25 mouse cellular contexts compared by ENCODE assay signal in the genomic region with DNA sequence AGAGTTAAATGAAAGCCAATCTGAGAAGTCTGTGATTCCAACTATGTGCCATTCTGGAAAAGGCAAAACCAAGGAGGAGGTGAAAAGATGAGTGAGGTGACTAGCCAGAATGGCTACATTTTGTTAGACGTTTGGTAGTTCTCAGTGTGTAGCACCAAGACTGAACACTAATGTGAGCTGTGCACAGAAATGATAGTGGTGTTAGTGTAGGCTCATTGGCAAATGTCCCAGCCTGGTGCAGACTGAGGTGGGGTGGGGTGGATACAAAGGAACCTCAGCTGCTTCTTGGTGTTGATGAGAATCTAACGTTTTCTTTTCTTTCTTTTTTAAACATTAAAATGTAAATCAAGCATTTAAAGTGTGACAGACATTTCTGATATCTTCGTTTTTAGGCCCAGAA. TPM values are rescaled to one million over a fixed set of nuclear protein-coding genes. Genes with fewer than 3 reads are reported as not detected.
DNase-seq lines count a peak whose midpoint lies in the region; ATAC-seq and TF ChIP-seq lines count a peak whose summit lies in the region.
"Had no signal": no experiment of that assay in that cellular context is flagged by ENCODE, and none has a peak within 500 bp of the region (broad histone marks: within the 10 kb centered on the region; RNA-seq: fewer than 3 reads in every experiment).

No protein-coding gene starts in this region.

- no peaks in the 10 kb centered on the region for H3K27me3 ChIP-seq in lung, postnatal 0 days (replicated peaks; ENCODE audit: insufficient read depth, low read length)
- H3K27me3 ChIP-seq: heart, embryonic 12.5 days; hindbrain, embryonic 13.5 days had no signal

- WGBS in lung, postnatal 0 days, result 39% methylated on average over 3 of the region's 3 CpGs

- H3K27ac ChIP-seq in lung, postnatal 0 days (ENCODE audit: low read length), result peak overlapping the region; percentile 9; the same call in 1 of the 2 replicates
- peak overlapping the region; percentile 58; the same call in 1 of the 2 replicates for H3K27ac ChIP-seq in embryonic fibroblast, embryonic 13.5 days (ENCODE audit: insufficient read depth, low read length)
- H3K27ac ChIP-seq: hindbrain, embryonic 13.5 days; liver, embryonic 14.5 days had no signal

- no peak for TF ChIP-seq CTCF in lung, postnatal 0 days (IDR thresholded peaks at IDR 0.05)
- no peak for TF ChIP-seq CTCF in embryonic fibroblast, embryonic 13.5 days (IDR thresholded peaks at IDR 0.05; ENCODE audit: borderline replicate concordance, insufficient read depth, low read length)

- no peak for TF ChIP-seq POLR2A in embryonic fibroblast, embryonic 13.5 days (IDR thresholded peaks at IDR 0.05; ENCODE audit: low read depth, low read length)

- no peak overlapping the region for H3K4me2 ChIP-seq in lung, postnatal 0 days (replicated peaks; ENCODE audit: low read depth, low read length)
- H3K4me2 ChIP-seq: heart, embryonic 12.5 days; hindbrain, embryonic 13.5 days; midbrain, embryonic 11.5 days had no signal

- H3K9me3 ChIP-seq in lung, postnatal 0 days (ENCODE audit: low read length), result no peaks in the 10 kb centered on the region
- H3K9me3 ChIP-seq: heart, embryonic 12.5 days; hindbrain, embryonic 13.5 days had no signal

- TF ChIP-seq EP300 in lung, postnatal 0 days (IDR thresholded peaks at IDR 0.05), result no peak

- H3K4me1 ChIP-seq in lung, postnatal 0 days (ENCODE audit: insufficient read depth, low read depth, low read length), result no peaks in the 10 kb centered on the region
- H3K4me1 ChIP-seq in embryonic fibroblast, embryonic 13.5 days (ENCODE audit: control insufficient read depth, insufficient read depth, low read length), result peaks cover 5% of the 10 kb centered on the region
- H3K4me1 ChIP-seq: heart, embryonic 12.5 days; hindbrain, embryonic 13.5 days had no signal

- no peak for ATAC-seq in lung, postnatal 0 days
- ATAC-seq: CD4-positive, CD25-positive, alpha-beta regulatory T cell, adult 4 months; intestine, embryonic 16.5 days; midbrain, embryonic 16.5 days had no signal

- DNase-seq in lung, postnatal 0 days (ENCODE audit: low spot score), result no peak
- DNase-seq in lung, postnatal 4 days, result no peak
- DNase-seq in NIH3T3 (ENCODE audit: low read depth), result peak; percentile 19
- no peak for DNase-seq in cerebellum, adult 9-11 months
- DNase-seq in frontal cortex, postnatal 10 days (ENCODE audit: low spot score in 2 of 2), result no peak
- DNase-seq in spleen, adult 12 weeks (ENCODE audit: low spot score), result no peak
- DNase-seq: adrenal gland, postnatal 10 days; cerebellum, adult 11-12 months; gastrocnemius, postnatal 14 days; heart, adult 18-20 months; heart, postnatal 4 days; kidney, adult 9 months; kidney, postnatal 10 days; layer of hippocampus, postnatal 36 days; liver; right cerebral cortex, adult 18-20 months; thymus, postnatal 4 days had no signal

- H3K9ac ChIP-seq in lung, postnatal 0 days (replicated peaks; ENCODE audit: low read depth), result no peak overlapping the region
- H3K9ac ChIP-seq: heart, embryonic 12.5 days; hindbrain, embryonic 13.5 days; liver, embryonic 14.5 days had no signal

- no peak overlapping the region for H3K4me3 ChIP-seq in lung, postnatal 0 days (ENCODE audit: low read depth, low read length)
- H3K4me3 ChIP-seq in embryonic fibroblast, embryonic 13.5 days (ENCODE audit: insufficient read depth, low read length), result no peak overlapping the region
- H3K4me3 ChIP-seq: heart, embryonic 12.5 days; hindbrain, embryonic 13.5 days had no signal

- no peaks in the 10 kb centered on the region for H3K36me3 ChIP-seq in lung, postnatal 0 days (ENCODE audit: insufficient read depth, low read length)

RNA-seq across cellular contexts. Expression of a gene that starts 29.0 kb away (rescaled TPM):
- polyA plus RNA-seq in lung, postnatal 0 days (2015; fragmentation: Nextera tagmentation; extraction: Ambion mirVana), result 14.6 and 17.2 TPM in 2 replicates
- 60.9 and 65.6 TPM in 2 replicates for polyA plus RNA-seq in embryonic fibroblast, embryonic 13.5 days (2011; ENCODE audit: insufficient read length, low read depth, missing spikeins)
